Mouse (Mus musculus) liver, adult 2 months (tissue): ENCODE measurements around the gene Entpd5.

Experiments used
- CTCF ChIP-seq: fragments of 200-500 bp; IDR thresholded peaks from 2 replicates; pipeline ENCODE4 v1.5.1; 2011; ENCODE audit warnings: low read depth, low read length, control low read depth
- POLR2A ChIP-seq: fragments of 200-500 bp; IDR thresholded peaks from 2 replicates; pipeline ENCODE4 v1.6.1; 2011; ENCODE audit warnings: low read length, control low read depth; ENCODE audit not compliant: insufficient read depth; ENCODE audit errors: extremely low read depth

DNA sequence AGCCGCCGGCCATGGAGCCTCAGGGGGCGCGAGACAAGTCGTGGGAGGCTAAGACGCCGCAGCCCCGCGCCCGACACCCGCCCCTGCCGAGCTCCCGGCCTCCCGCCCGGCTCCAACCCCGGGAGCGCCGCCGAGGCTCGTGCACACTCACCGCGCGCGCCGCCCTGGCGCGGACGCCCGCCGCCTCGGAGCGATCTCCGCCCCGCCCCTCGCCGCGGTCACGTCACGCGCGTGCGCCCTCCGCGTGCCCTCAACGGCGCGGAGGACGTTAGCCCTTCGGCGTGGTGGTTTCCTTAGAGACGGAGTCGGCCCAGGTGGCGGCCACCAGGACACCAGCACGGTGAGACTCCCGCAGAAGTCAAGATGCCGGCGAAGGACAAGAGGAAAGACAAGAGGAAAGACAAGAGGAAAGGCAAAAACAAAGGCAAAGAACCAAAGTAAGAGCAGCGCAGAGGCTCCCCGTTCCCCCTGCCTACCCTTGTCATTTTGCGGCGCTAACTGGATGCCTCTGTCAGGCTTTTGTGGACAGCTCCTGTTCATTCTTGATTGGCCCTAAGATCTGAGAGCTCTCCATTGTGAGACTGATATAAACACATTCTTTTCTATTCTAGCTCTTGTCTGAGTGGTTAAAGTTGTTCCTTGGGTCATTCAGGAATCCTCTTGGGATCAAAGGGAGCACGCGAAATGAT, at the start of gene Entpd5, which contains the start of gene Bbof1:
- TF ChIP-seq CTCF (no peak), POLR2A (peak; percentile 49; the same call in 1 of the 2 replicates)
